In genomic region chr1:133025051-133025795, GRCm38 (mm10) we compare ENCODE assay signal across 8 mouse cellular contexts. TPM values are rescaled to one million over a fixed set of nuclear protein-coding genes. Genes with fewer than 3 reads are reported as not detected.
DNase-seq lines count a peak whose midpoint lies in the region; ATAC-seq and TF ChIP-seq lines count a peak whose summit lies in the region.

No protein-coding gene starts in this region.

- no peaks in the 10 kb centered on the region for H3K9me3 ChIP-seq in erythroblast, embryonic 14.5 days (ENCODE audit: control insufficient read depth, low read length)
- H3K9me3 ChIP-seq in heart, embryonic 12.5 days (replicated peaks), result no peaks in the 10 kb centered on the region
- H3K9me3 ChIP-seq in kidney, postnatal 0 days (replicated peaks; ENCODE audit: low read length), result no peaks in the 10 kb centered on the region
- no peaks in the 10 kb centered on the region for H3K9me3 ChIP-seq in liver, embryonic 11.5 days (ENCODE audit: control insufficient read depth, low read length)
- no peaks in the 10 kb centered on the region for H3K9me3 ChIP-seq in stomach, embryonic 14.5 days (ENCODE audit: control insufficient read depth, low read depth, low read length)

- peaks cover 52% of the 10 kb centered on the region for H3K79me2 ChIP-seq in C2C12 (ENCODE audit: control insufficient read depth, insufficient read depth)

- peaks cover 44% of the 10 kb centered on the region for H3K79me3 ChIP-seq in C2C12 (ENCODE audit: low read depth)

- H3K36me3 ChIP-seq in C2C12 (ENCODE audit: control insufficient read depth, insufficient read depth), result peaks cover 17% of the 10 kb centered on the region
- peaks cover 9% of the 10 kb centered on the region for H3K36me3 ChIP-seq in erythroblast, embryonic 14.5 days (ENCODE audit: control insufficient read depth)
- peaks cover 3% of the 10 kb centered on the region; the same call in 1 of the 2 replicates for H3K36me3 ChIP-seq in heart, embryonic 12.5 days
- H3K36me3 ChIP-seq in kidney, postnatal 0 days (ENCODE audit: insufficient read depth, low read length), result no peaks in the 10 kb centered on the region
- peaks cover 3% of the 10 kb centered on the region; the same call in 1 of the 2 replicates for H3K36me3 ChIP-seq in liver, embryonic 11.5 days (ENCODE audit: control insufficient read depth, insufficient read depth, low read length)
- H3K36me3 ChIP-seq in stomach, embryonic 14.5 days (ENCODE audit: control insufficient read depth, insufficient read depth, low read length), result no peaks in the 10 kb centered on the region

- TF ChIP-seq CTCF in C2C12 (IDR thresholded peaks at IDR 0.05; ENCODE audit: control insufficient read depth, insufficient read depth, insufficient read length), result no peak
- no peak for TF ChIP-seq CTCF in brain, embryonic 14.5 days (IDR thresholded peaks at IDR 0.05; ENCODE audit: borderline replicate concordance, extremely low read depth, insufficient read depth, insufficient read length)
- no peak; the same call in 1 of the 2 replicates for TF ChIP-seq CTCF in kidney, postnatal 0 days (IDR thresholded peaks at IDR 0.05; ENCODE audit: low read depth)

- peaks cover 46% of the 10 kb centered on the region for H3K4me1 ChIP-seq in erythroblast, embryonic 14.5 days (ENCODE audit: control insufficient read depth)
- H3K4me1 ChIP-seq in heart, embryonic 12.5 days (replicated peaks), result peaks cover 15% of the 10 kb centered on the region
- H3K4me1 ChIP-seq in kidney, postnatal 0 days (replicated peaks; ENCODE audit: insufficient read depth, low read length), result no peaks in the 10 kb centered on the region
- H3K4me1 ChIP-seq in liver, embryonic 11.5 days (replicated peaks; ENCODE audit: control insufficient read depth, insufficient read depth, low read length), result peaks cover 11% of the 10 kb centered on the region
- H3K4me1 ChIP-seq in stomach, embryonic 14.5 days (ENCODE audit: control insufficient read depth, insufficient read depth, low read length), result 0 out of 2 replicates have a peak, but pooled peaks cover 9% of the 10 kb centered on the region

- H3K4me2 ChIP-seq in heart, embryonic 12.5 days, result peak overlapping the region; percentile 83
- peak overlapping the region; percentile 60 for H3K4me2 ChIP-seq in kidney, postnatal 0 days (ENCODE audit: low read length)
- peak overlapping the region; percentile 75 for H3K4me2 ChIP-seq in liver, embryonic 11.5 days
- peak overlapping the region; percentile 59 for H3K4me2 ChIP-seq in stomach, embryonic 14.5 days (replicated peaks; ENCODE audit: low read depth, low read length)

- no peak for TF ChIP-seq POLR2A in brain, embryonic 14.5 days (IDR thresholded peaks at IDR 0.05; ENCODE audit: borderline replicate concordance, extremely low read depth, insufficient read depth, insufficient read length, poor library complexity, severe bottlenecking)

- peak; percentile 99 for DNase-seq in brain, embryonic 14.5 days (ENCODE audit: low read depth)
- DNase-seq in kidney, postnatal 0 days (ENCODE audit: low spot score), result peak; percentile 99
- peak; percentile 88 for DNase-seq in liver, embryonic 11.5 days (ENCODE audit: low spot score)
- peak; percentile 94 for DNase-seq in naive thymus-derived CD4-positive, alpha-beta T cell, adult 2 months (ENCODE audit: low read depth)

- 1% methylated on average over 40 of the region's 40 CpGs for WGBS in heart, embryonic 12.5 days
- 1% methylated on average over 40 of the region's 40 CpGs for WGBS in kidney, postnatal 0 days
- WGBS in liver, embryonic 11.5 days, result 1% methylated on average over 40 of the region's 40 CpGs
- WGBS in stomach, embryonic 14.5 days, result under 1% methylated on average over 40 of the region's 40 CpGs

- H3K27me3 ChIP-seq in C2C12 (ENCODE audit: control insufficient read depth, insufficient read depth, insufficient read length), result no peaks in the 10 kb centered on the region
- H3K27me3 ChIP-seq in erythroblast, embryonic 14.5 days (ENCODE audit: control insufficient read depth), result no peaks in the 10 kb centered on the region
- H3K27me3 ChIP-seq in heart, embryonic 12.5 days (replicated peaks), result no peaks in the 10 kb centered on the region
- H3K27me3 ChIP-seq in kidney, postnatal 0 days (ENCODE audit: insufficient read depth, low read length), result no peaks in the 10 kb centered on the region
- H3K27me3 ChIP-seq in liver, embryonic 11.5 days (replicated peaks; ENCODE audit: control insufficient read depth, insufficient read depth, low read length), result no peaks in the 10 kb centered on the region
- no peaks in the 10 kb centered on the region for H3K27me3 ChIP-seq in stomach, embryonic 14.5 days (ENCODE audit: control insufficient read depth, insufficient read depth, low read length)

- H3K4me3 ChIP-seq in C2C12 (ENCODE audit: insufficient read depth, poor library complexity, severe bottlenecking), result peak overlapping the region; percentile 75
- peak overlapping the region; percentile 94 for H3K4me3 ChIP-seq in erythroblast, embryonic 14.5 days (replicated peaks)
- peak overlapping the region; percentile 88 for H3K4me3 ChIP-seq in heart, embryonic 12.5 days
- peak overlapping the region; percentile 81 for H3K4me3 ChIP-seq in kidney, postnatal 0 days (replicated peaks; ENCODE audit: low read depth, low read length)
- peak overlapping the region; percentile 88 for H3K4me3 ChIP-seq in liver, embryonic 11.5 days (ENCODE audit: low read depth, low read length)
- H3K4me3 ChIP-seq in stomach, embryonic 14.5 days (ENCODE audit: low read depth, low read length), result peak overlapping the region; percentile 81

- peak; percentile 94 for ATAC-seq in heart, embryonic 12.5 days (ENCODE audit: insufficient number of reproducible peaks, low FRiP score)
- peak; percentile 95 for ATAC-seq in kidney, postnatal 0 days (replicated peaks; ENCODE audit: low FRiP score, low read depth)
- peak; percentile 97 for ATAC-seq in liver, embryonic 11.5 days (replicated peaks; ENCODE audit: low FRiP score)
- ATAC-seq in stomach, embryonic 14.5 days (ENCODE audit: insufficient number of reproducible peaks, insufficient read depth, low FRiP score, low read depth), result peak; percentile 97

- H3K27ac ChIP-seq in heart, embryonic 12.5 days (ENCODE audit: poor library complexity, severe bottlenecking), result peak overlapping the region; percentile 87
- H3K27ac ChIP-seq in kidney, postnatal 0 days, result peak overlapping the region; percentile 88
- H3K27ac ChIP-seq in liver, embryonic 11.5 days (ENCODE audit: low read depth, low read length), result peak overlapping the region; percentile 87
- peak overlapping the region; percentile 91 for H3K27ac ChIP-seq in stomach, embryonic 14.5 days (ENCODE audit: low read length)

- H3K9ac ChIP-seq in heart, embryonic 12.5 days, result peak overlapping the region; percentile 94
- H3K9ac ChIP-seq in kidney, postnatal 0 days (ENCODE audit: low read depth, low read length), result peak overlapping the region; percentile 91
- H3K9ac ChIP-seq in liver, embryonic 11.5 days (ENCODE audit: low read depth, low read length), result peak overlapping the region; percentile 96
- peak overlapping the region; percentile 95 for H3K9ac ChIP-seq in stomach, embryonic 14.5 days (replicated peaks; ENCODE audit: low read depth, low read length)

- peak overlapping the region; percentile 97 for H3ac ChIP-seq in C2C12 (ENCODE audit: control insufficient read depth, insufficient read length, low read depth)

TF ChIP-seq in C2C12, 6 proteins besides CTCF, POLR2A, EP300 and RAD21:
- TF ChIP-seq MAX (IDR thresholded peaks at IDR 0.05) (no peak), FOSL1 (IDR thresholded peaks at IDR 0.05; ENCODE audit: insufficient read depth, low read length, poor library complexity, severe bottlenecking) (no peak), CEBPB (IDR thresholded peaks at IDR 0.05; ENCODE audit: low read depth) (no peak), MYOD1 (IDR thresholded peaks at IDR 0.05; ENCODE audit: control insufficient read depth, insufficient read length, low read depth) (no peak), USF1 (IDR thresholded peaks at IDR 0.05; ENCODE audit: low read depth) (no peak), MYOG (IDR thresholded peaks at IDR 0.05; ENCODE audit: control insufficient read depth, extremely low read depth, insufficient read length) (no peak)

RNA-seq across cellular contexts. Expression of gene Mdm4, which starts 5.1 kb away (rescaled TPM):
- 7.4 TPM for polyA plus RNA-seq in C2C12 (2012; fragmentation: generic; extraction: Trizol)
- 113 and 132 TPM in 2 replicates for polyA plus RNA-seq in brain, embryonic 14.5 days (2012; rRNA removed)
- polyA plus RNA-seq in erythroblast, embryonic 14.5 days (2012), result 0.74 and 1.1 TPM in 2 replicates
- polyA plus RNA-seq in heart, embryonic 12.5 days (2016; fragmentation: Nextera tagmentation; extraction: Ambion mirVana), result 31.3 and 35.5 TPM in 2 replicates
- 16.7 and 17.5 TPM in 2 replicates for polyA plus RNA-seq in kidney, postnatal 0 days (2015; fragmentation: Nextera tagmentation; extraction: Ambion mirVana)
- polyA plus RNA-seq in liver, embryonic 11.5 days (2014; fragmentation: Nextera tagmentation; extraction: Ambion mirVana), result 40.6 and 41.9 TPM in 2 replicates
- polyA plus RNA-seq in stomach, embryonic 14.5 days (2014; fragmentation: Nextera tagmentation; extraction: Ambion mirVana), result 69.7 and 71.6 TPM in 2 replicates

RNA-seq across cellular contexts. Expression of gene Pik3c2b, which starts 20.2 kb away (rescaled TPM):
- polyA plus RNA-seq in C2C12 (2012; fragmentation: generic; extraction: Trizol), result 0.39 TPM
- polyA plus RNA-seq in brain, embryonic 14.5 days (2012; rRNA removed), result 27.2 and 31.2 TPM in 2 replicates
- polyA plus RNA-seq in erythroblast, embryonic 14.5 days (2012), result 0.01 and 0.03 TPM in 2 replicates
- 11.5 and 11.7 TPM in 2 replicates for polyA plus RNA-seq in heart, embryonic 12.5 days (2016; fragmentation: Nextera tagmentation; extraction: Ambion mirVana)
- polyA plus RNA-seq in kidney, postnatal 0 days (2015; fragmentation: Nextera tagmentation; extraction: Ambion mirVana), result 3.0 and 3.2 TPM in 2 replicates
- polyA plus RNA-seq in liver, embryonic 11.5 days (2014; fragmentation: Nextera tagmentation; extraction: Ambion mirVana), result 3.4 and 3.5 TPM in 2 replicates
- 10.7 and 13.8 TPM in 2 replicates for polyA plus RNA-seq in stomach, embryonic 14.5 days (2014; fragmentation: Nextera tagmentation; extraction: Ambion mirVana)

Comparison
In these comparisons a context has a peak if more than half of its experiments do, and no peak if none do; other contexts are left out.
1. Peak in every context shown above with its lines: DNase-seq, ATAC-seq, H3K4me3 ChIP-seq and H3K27ac ChIP-seq.